Comparison of ENCODE assay signal across 11 mouse cellular contexts in the genomic region with DNA sequence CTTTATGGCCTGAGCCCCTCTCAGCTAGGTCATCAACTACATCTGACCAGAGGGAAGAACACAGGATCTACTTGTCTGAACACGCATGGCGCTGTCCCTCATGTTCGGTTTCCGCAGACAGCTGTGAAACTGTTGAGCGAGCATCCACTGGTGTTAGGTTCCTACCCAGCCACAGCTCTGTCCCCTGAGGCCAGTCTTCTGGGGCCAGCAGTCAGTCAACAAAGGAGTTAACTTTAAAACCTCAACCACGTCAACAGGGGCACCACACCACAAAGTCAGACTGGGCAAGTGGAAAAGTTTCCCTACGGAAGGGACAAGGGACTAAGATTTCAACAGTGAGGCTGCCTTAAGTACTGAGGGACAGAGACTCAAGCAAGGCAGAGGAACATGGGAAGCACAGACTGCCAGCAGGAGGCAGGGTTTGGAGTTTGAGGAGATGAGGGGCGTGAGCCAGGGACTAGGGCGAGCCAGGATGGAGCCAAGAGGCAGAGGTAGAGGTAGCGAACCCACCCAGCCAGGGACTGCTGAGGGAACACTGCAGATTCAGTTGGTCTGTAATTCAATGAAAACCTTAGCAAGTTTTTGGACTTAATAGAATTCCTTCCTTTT. TPM values are rescaled to one million over a fixed set of nuclear protein-coding genes. Genes with fewer than 3 reads are reported as not detected.
DNase-seq lines count a peak whose midpoint lies in the region; ATAC-seq lines count a peak whose summit lies in the region.
"Had no signal": no experiment of that assay in that cellular context is flagged by ENCODE, and none has a peak within 500 bp of the region (broad histone marks: within the 10 kb centered on the region; RNA-seq: fewer than 3 reads in every experiment).

No protein-coding gene starts in this region.

- peaks cover 96% of the 10 kb centered on the region for H3K4me1 ChIP-seq in kidney, embryonic 15.5 days

- no peak for ATAC-seq in kidney, embryonic 15.5 days (replicated peaks; ENCODE audit: low FRiP score)

- H3K4me3 ChIP-seq in kidney, embryonic 15.5 days (replicated peaks): no peak overlapping the region
- H3K4me3 ChIP-seq: forebrain, embryonic 12.5 days; hindbrain, embryonic 15.5 days; neural tube, embryonic 13.5 days had no signal

- no peak overlapping the region for H3K9ac ChIP-seq in kidney, embryonic 15.5 days
- H3K9ac ChIP-seq: forebrain, embryonic 12.5 days; hindbrain, embryonic 15.5 days; neural tube, embryonic 13.5 days had no signal

- H3K27me3 ChIP-seq in kidney, embryonic 15.5 days: no peaks in the 10 kb centered on the region
- H3K27me3 ChIP-seq: forebrain, embryonic 12.5 days; hindbrain, embryonic 15.5 days; neural tube, embryonic 13.5 days had no signal

- no peaks in the 10 kb centered on the region for H3K36me3 ChIP-seq in kidney, embryonic 15.5 days
- H3K36me3 ChIP-seq: forebrain, embryonic 12.5 days; hindbrain, embryonic 15.5 days; neural tube, embryonic 13.5 days had no signal

- WGBS in kidney, embryonic 15.5 days: 65% methylated on average over 10 of the region's 10 CpGs

- 0 out of 2 replicates have a peak overlapping the region, but pooled peaks have one; percentile 13 for H3K4me2 ChIP-seq in kidney, embryonic 15.5 days
- H3K4me2 ChIP-seq: forebrain, embryonic 12.5 days; hindbrain, embryonic 15.5 days; neural tube, embryonic 13.5 days had no signal

- peak; percentile 70 to 75 for DNase-seq in cerebellum, postnatal 10 days
- DNase-seq in cerebellum, adult 11 months: no peak
- DNase-seq in kidney, adult 18-20 months: no peak
- DNase-seq in spleen, postnatal 36 days (ENCODE audit: low spot score in 2 of 2): peak; percentile 58 to 67
- DNase-seq in spleen, postnatal 4 days (ENCODE audit: low spot score in 2 of 2): no peak
- no peak for DNase-seq in ovary, adult 18-20 months (ENCODE audit: low spot score)
- no peak for DNase-seq in frontal cortex, postnatal 36 days (ENCODE audit: low spot score in 2 of 2)

- no peaks in the 10 kb centered on the region for H3K9me3 ChIP-seq in kidney, embryonic 15.5 days (replicated peaks)
- H3K9me3 ChIP-seq: forebrain, embryonic 12.5 days; hindbrain, embryonic 15.5 days; neural tube, embryonic 13.5 days had no signal

- peak overlapping the region; percentile 52 for H3K27ac ChIP-seq in kidney, embryonic 15.5 days
- H3K27ac ChIP-seq: forebrain, embryonic 12.5 days; hindbrain, embryonic 15.5 days; neural tube, embryonic 13.5 days had no signal

RNA-seq across cellular contexts. Expression of a gene that starts 7.0 kb away (rescaled TPM):
- 27.2 and 29.8 TPM in 2 replicates for polyA plus RNA-seq in kidney, embryonic 15.5 days (2015; fragmentation: Nextera tagmentation; extraction: Ambion mirVana)

Comparison
In these comparisons a context has a peak if more than half of its experiments do, and no peak if none do; other contexts are left out.
1. DNase-seq: peak in cerebellum, postnatal 10 days (2 of 2) and spleen, postnatal 36 days (2 of 2); none in cerebellum, adult 11 months (single experiment), kidney, adult 18-20 months (single experiment), spleen, postnatal 4 days (0 of 2), ovary, adult 18-20 months (single experiment) and frontal cortex, postnatal 36 days (0 of 2).